Mouse (Mus musculus): ENCODE measurements at regions not wholly inside any gene's neighbourhood (a gene's known extent, or its start where the extent isn't known, plus 50 kb on each side); places are given as distances from the start of the nearest gene placed in this dataset.
A peak's percentile ranks its signal among the peaks of the same experiment; 100 is the strongest.
"Not testable (repeated sequence)": the region's sequence is repeated elsewhere in the genome, so short reads cannot be mapped to it uniquely, and the experiment has no call there.

- Histone ChIP-seq H3K27ac (ENCODE audit: low read depth) (no peak overlapping the region), H3K4me3 (ENCODE audit: low read depth, low read length) (no peak overlapping the region), H3K36me3 (replicated peaks; ENCODE audit: control insufficient read depth, insufficient read depth, low read length) (no peaks in the 10 kb centered on the region), H3K4me2 (ENCODE audit: low read depth, low read length) (no peak overlapping the region), H3K9me3 (replicated peaks; ENCODE audit: control insufficient read depth, low read length) (no peaks in the 10 kb centered on the region), H3K9ac (replicated peaks; ENCODE audit: low read depth, low read length) (no peak overlapping the region), H3K4me1 (ENCODE audit: control insufficient read depth, insufficient read depth) (no peaks in the 10 kb centered on the region), H3K27me3 (ENCODE audit: control insufficient read depth, insufficient read depth, low read length) (no peaks in the 10 kb centered on the region)
- 63% methylated on average over 1 of the region's 1 CpGs for WGBS
- ATAC-seq (ENCODE audit: insufficient read depth, low read depth), result no peak
- DNase-seq (ENCODE audit: low spot score), result no peak
- no peak for TF ChIP-seq CTCF (IDR thresholded peaks at IDR 0.05; ENCODE audit: low read depth)
Measured at GRCm38 (mm10) chrX:70871209-70871608, 178.8 kb upstream of the Mamld1 start.

GRCm38 (mm10) chrX:70881326-70881725 is 168.7 kb upstream of the Mamld1 start:
- ATAC-seq (ENCODE audit: insufficient read depth, low read depth), result no peak
- no peaks in the 10 kb centered on the region for H3K9me3 ChIP-seq (replicated peaks; ENCODE audit: control insufficient read depth, low read length)
- TF ChIP-seq EP300 (IDR thresholded peaks at IDR 0.05; ENCODE audit: low read depth) (no peak), CTCF (IDR thresholded peaks at IDR 0.05; ENCODE audit: low read depth) (no peak)
- no peak overlapping the region for H3K4me3 ChIP-seq (ENCODE audit: low read depth, low read length)
- H3K27me3 ChIP-seq (ENCODE audit: control insufficient read depth, insufficient read depth, low read length), result no peaks in the 10 kb centered on the region
- H3K9ac ChIP-seq (replicated peaks; ENCODE audit: low read depth, low read length), result no peak overlapping the region
- DNase-seq (ENCODE audit: low spot score), result no peak
- H3K4me2 ChIP-seq (ENCODE audit: low read depth, low read length), result no peak overlapping the region
- no peaks in the 10 kb centered on the region for H3K4me1 ChIP-seq (ENCODE audit: control insufficient read depth, insufficient read depth)
- WGBS, result 69% methylated on average over 2 of the region's 2 CpGs
- H3K36me3 ChIP-seq (replicated peaks; ENCODE audit: control insufficient read depth, insufficient read depth, low read length), result no peaks in the 10 kb centered on the region
- H3K27ac ChIP-seq (ENCODE audit: low read depth), result no peak overlapping the region

- DNase-seq (ENCODE audit: low spot score) (no peak), ATAC-seq (ENCODE audit: insufficient read depth, low read depth) (no peak; the same call in 1 of the 2 replicates)
- WGBS, result 45% methylated on average over 2 of the region's 2 CpGs
- TF ChIP-seq EP300 (IDR thresholded peaks at IDR 0.05; ENCODE audit: low read depth), result no peak
- no peak for TF ChIP-seq CTCF (IDR thresholded peaks at IDR 0.05; ENCODE audit: low read depth)
- Histone ChIP-seq H3K36me3 (replicated peaks; ENCODE audit: control insufficient read depth, insufficient read depth, low read length) (no peaks in the 10 kb centered on the region), H3K4me3 (ENCODE audit: low read depth, low read length) (no peak overlapping the region), H3K27me3 (ENCODE audit: control insufficient read depth, insufficient read depth, low read length) (no peaks in the 10 kb centered on the region), H3K9me3 (replicated peaks; ENCODE audit: control insufficient read depth, low read length) (no peaks in the 10 kb centered on the region), H3K9ac (replicated peaks; ENCODE audit: low read depth, low read length) (no peak overlapping the region), H3K27ac (ENCODE audit: low read depth) (no peak overlapping the region), H3K4me1 (ENCODE audit: control insufficient read depth, insufficient read depth) (no peaks in the 10 kb centered on the region), H3K4me2 (ENCODE audit: low read depth, low read length) (no peak overlapping the region)
Measured at GRCm38 (mm10) chrX:70883461-70883860, 166.6 kb upstream of the Mamld1 start.

GRCm38 (mm10) chrX:70894517-70894916 is 155.5 kb upstream of the Mamld1 start:
- DNase-seq (ENCODE audit: low spot score) (no peak), ATAC-seq (ENCODE audit: insufficient read depth, low read depth) (no peak)
- Histone ChIP-seq H3K9ac (replicated peaks; ENCODE audit: low read depth, low read length) (no peak overlapping the region), H3K27ac (ENCODE audit: low read depth) (no peak overlapping the region), H3K4me3 (ENCODE audit: low read depth, low read length) (no peak overlapping the region), H3K4me1 (ENCODE audit: control insufficient read depth, insufficient read depth) (peaks cover 10% of the 10 kb centered on the region; the same call in 1 of the 2 replicates), H3K27me3 (ENCODE audit: control insufficient read depth, insufficient read depth, low read length) (no peaks in the 10 kb centered on the region), H3K9me3 (replicated peaks; ENCODE audit: control insufficient read depth, low read length) (no peaks in the 10 kb centered on the region), H3K36me3 (replicated peaks; ENCODE audit: control insufficient read depth, insufficient read depth, low read length) (no peaks in the 10 kb centered on the region), H3K4me2 (ENCODE audit: low read depth, low read length) (no peak overlapping the region)
- WGBS, result 68% methylated on average over 2 of the region's 2 CpGs
- TF ChIP-seq EP300 (IDR thresholded peaks at IDR 0.05; ENCODE audit: low read depth) (no peak), CTCF (IDR thresholded peaks at IDR 0.05; ENCODE audit: low read depth) (no peak)

GRCm38 (mm10) chrX:70895554-70895953 is 154.5 kb upstream of the Mamld1 start:
- Histone ChIP-seq H3K9ac (replicated peaks; ENCODE audit: low read depth, low read length) (no peak overlapping the region), H3K36me3 (replicated peaks; ENCODE audit: control insufficient read depth, insufficient read depth, low read length) (no peaks in the 10 kb centered on the region), H3K27ac (ENCODE audit: low read depth) (no peak overlapping the region), H3K4me3 (ENCODE audit: low read depth, low read length) (no peak overlapping the region), H3K9me3 (replicated peaks; ENCODE audit: control insufficient read depth, low read length) (no peaks in the 10 kb centered on the region), H3K4me2 (ENCODE audit: low read depth, low read length) (no peak overlapping the region), H3K27me3 (ENCODE audit: control insufficient read depth, insufficient read depth, low read length) (no peaks in the 10 kb centered on the region), H3K4me1 (ENCODE audit: control insufficient read depth, insufficient read depth) (peaks cover 10% of the 10 kb centered on the region; the same call in 1 of the 2 replicates)
- ATAC-seq (ENCODE audit: insufficient read depth, low read depth) (no peak), DNase-seq (ENCODE audit: low spot score) (no peak)
- 77% methylated on average over 4 of the region's 4 CpGs for WGBS
- TF ChIP-seq EP300 (IDR thresholded peaks at IDR 0.05; ENCODE audit: low read depth) (no peak), CTCF (IDR thresholded peaks at IDR 0.05; ENCODE audit: low read depth) (no peak)

GRCm38 (mm10) chrX:70897110-70897721 is 152.8 kb upstream of the Mamld1 start:
- 22% methylated on average over 2 of the region's 2 CpGs for WGBS
- TF ChIP-seq CTCF (IDR thresholded peaks at IDR 0.05; ENCODE audit: low read depth), result no peak
- no peak for TF ChIP-seq EP300 (IDR thresholded peaks at IDR 0.05; ENCODE audit: low read depth)

GRCm38 (mm10) chrX:70898836-70899235 is 151.2 kb upstream of the Mamld1 start:
- not testable (repeated sequence) for H3K4me2 ChIP-seq (ENCODE audit: low read depth, low read length); ATAC-seq (ENCODE audit: insufficient read depth, low read depth); H3K9ac ChIP-seq (replicated peaks; ENCODE audit: low read depth, low read length); H3K27me3 ChIP-seq (ENCODE audit: control insufficient read depth, insufficient read depth, low read length); DNase-seq (ENCODE audit: low spot score); H3K27ac ChIP-seq (ENCODE audit: low read depth); H3K4me3 ChIP-seq (ENCODE audit: low read depth, low read length); H3K9me3 ChIP-seq (replicated peaks; ENCODE audit: control insufficient read depth, low read length); H3K36me3 ChIP-seq (replicated peaks; ENCODE audit: control insufficient read depth, insufficient read depth, low read length)
- 64% methylated on average over 1 of the region's 1 CpGs for WGBS
- H3K4me1 ChIP-seq (ENCODE audit: control insufficient read depth, insufficient read depth), result peaks cover 10% of the 10 kb centered on the region; the same call in 1 of the 2 replicates

More at GRCm38 (mm10) chrX:70897110-70897721, 152.8 kb upstream of the Mamld1 start:
- H3K4me3 ChIP-seq (ENCODE audit: low read depth, low read length), result no peak overlapping the region
- no peak overlapping the region for H3K4me2 ChIP-seq (ENCODE audit: low read depth, low read length)
- no peaks in the 10 kb centered on the region for H3K36me3 ChIP-seq (replicated peaks; ENCODE audit: control insufficient read depth, insufficient read depth, low read length)
- H3K9me3 ChIP-seq (replicated peaks; ENCODE audit: control insufficient read depth, low read length), result no peaks in the 10 kb centered on the region
- H3K4me1 ChIP-seq (ENCODE audit: control insufficient read depth, insufficient read depth), result peaks cover 10% of the 10 kb centered on the region; the same call in 1 of the 2 replicates
- peak; percentile 28 for DNase-seq (ENCODE audit: low spot score)
- peak; percentile 72 for ATAC-seq (ENCODE audit: insufficient read depth, low read depth)
- no peak overlapping the region for H3K9ac ChIP-seq (replicated peaks; ENCODE audit: low read depth, low read length)
- no peaks in the 10 kb centered on the region for H3K27me3 ChIP-seq (ENCODE audit: control insufficient read depth, insufficient read depth, low read length)
- peak overlapping the region; percentile 55 for H3K27ac ChIP-seq (ENCODE audit: low read depth)

All from heart, postnatal 0 days (tissue).